Mouse (Mus musculus) stomach, postnatal 0 days (tissue): ENCODE data around the gene Per1. TPM values are rescaled to one million over a fixed set of nuclear protein-coding genes. Genes with fewer than 3 reads are reported as not detected.

Source experiments
- ATAC-seq: fragments of 200-750 bp; cut with Nextera tagmentation; 2 replicates; pipeline ENCODE4 v1.8.0; 2017; ENCODE audit not compliant: low FRiP score, low TSS enrichment
- DNase-seq: peaks from one replicate; pipeline ENCODE4 v3.0.0-alpha.2; 2016; ENCODE audit warnings: low spot score
- H3K27ac ChIP-seq: fragments of 300-500 bp; sonication (generic); replicated peaks from 2 replicates; pipeline ENCODE4 v1.5.1; 2014; ENCODE audit warnings: mild to moderate bottlenecking, control low read depth
- H3K27me3 ChIP-seq: fragments of 300-500 bp; sonication (generic); 2 replicates; pipeline ENCODE4 v1.6.1; 2014; ENCODE audit warnings: low read length; ENCODE audit not compliant: control insufficient read depth, insufficient read depth
- H3K36me3 ChIP-seq: fragments of 300-500 bp; sonication (generic); 2 replicates; pipeline ENCODE4 v1.6.1; 2014; ENCODE audit warnings: low read length, mixed read lengths; ENCODE audit not compliant: control insufficient read depth, insufficient read depth
- H3K4me1 ChIP-seq: fragments of 300-500 bp; sonication (generic); replicated peaks from 2 replicates; pipeline ENCODE4 v1.6.1; 2014; ENCODE audit warnings: antibody characterized with exemption; ENCODE audit not compliant: control insufficient read depth, insufficient read depth
- H3K4me2 ChIP-seq: fragments of 300-500 bp; sonication (generic); replicated peaks from 2 replicates; pipeline ENCODE4 v1.6.1; 2014; ENCODE audit warnings: low read depth, mild to moderate bottlenecking, control low read depth, moderate library complexity
- H3K4me3 ChIP-seq: fragments of 300-500 bp; sonication (generic); 2 replicates; pipeline ENCODE4 v1.5.1; 2014; ENCODE audit warnings: low read depth, low read length, control low read depth
- H3K9ac ChIP-seq: fragments of 300-500 bp; sonication (generic); 2 replicates; pipeline ENCODE4 v1.6.1; 2014; ENCODE audit warnings: mild to moderate bottlenecking, low read length, control low read depth, mixed read lengths
- H3K9me3 ChIP-seq: fragments of 300-500 bp; sonication (generic); 2 replicates; pipeline ENCODE4 v1.6.1; 2016; ENCODE audit warnings: low read length; ENCODE audit not compliant: control insufficient read depth
- CTCF ChIP-seq: IDR thresholded peaks from 2 replicates; pipeline ENCODE4 v1.5.1; 2016; ENCODE audit warnings: antibody characterized with exemption, low read depth, mild to moderate bottlenecking, moderate library complexity
- EP300 ChIP-seq: optimal IDR thresholded peaks from 2 replicates; pipeline ENCODE3; 2016; ENCODE audit warnings: antibody characterized with exemption
- WGBS: fragments of 180-500 bp; shearing (Covaris S2); extraction: QIAGEN DNeasy Blood & Tissue Kit; methylation state at CpG from one replicate; pipeline ENCODE4 v1.1.7; 2014; 5-methylcytosine and 5-hydroxymethylcytosine counted together
- polyA plus RNA-seq: library from polyadenylated mRNA; unstranded; fragments of >200 nt; fragmentation: Nextera tagmentation; extraction: Ambion mirVana; gene quantifications from 2 replicates; pipeline ENCODE4 v1.2.1, GENCODE M21; 2015

Gene Per1
- polyA plus RNA-seq, 1 experiment from 2014 or later, result 13.1 TPM

DNA sequence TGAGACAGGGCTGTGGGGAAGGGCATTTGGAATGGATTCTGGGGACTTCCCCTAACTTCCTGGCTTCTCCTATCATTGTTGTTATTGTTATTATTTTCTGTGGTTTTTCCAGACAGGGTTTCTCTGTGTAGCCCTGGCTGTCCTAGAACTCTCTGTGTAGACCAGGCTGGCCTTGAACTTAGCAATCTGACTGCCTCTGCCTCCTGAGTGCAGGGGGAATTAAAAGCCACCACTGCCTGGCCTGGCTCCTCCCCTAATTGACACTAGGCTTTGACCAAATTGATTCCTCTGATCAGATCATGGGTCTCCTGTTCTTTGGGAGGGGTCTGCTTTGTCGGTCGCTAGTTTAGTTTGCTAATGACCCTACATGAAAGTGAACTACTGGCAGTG, 31.7 kb downstream of the Per1 start:
- peak overlapping the region; percentile 65; the same call in 1 of the 2 replicates for H3K4me2 ChIP-seq
- ATAC-seq, result no peak
- no peaks in the 10 kb centered on the region for H3K36me3 ChIP-seq
- H3K4me3 ChIP-seq, result 0 out of 2 replicates have a peak overlapping the region, but pooled peaks have one; percentile 37
- DNase-seq, result no peak
- H3K27me3 ChIP-seq, result no peaks in the 10 kb centered on the region
- peak overlapping the region; percentile 74; the same call in 1 of the 2 replicates for H3K27ac ChIP-seq
- H3K4me1 ChIP-seq, result no peaks in the 10 kb centered on the region
- no peaks in the 10 kb centered on the region for H3K9me3 ChIP-seq
- TF ChIP-seq CTCF (no peak), EP300 (no peak)
- 0 out of 2 replicates have a peak overlapping the region, but pooled peaks have one; percentile 35 for H3K9ac ChIP-seq
- WGBS, result 67% methylated on average over 2 of the region's 2 CpGs

DNA sequence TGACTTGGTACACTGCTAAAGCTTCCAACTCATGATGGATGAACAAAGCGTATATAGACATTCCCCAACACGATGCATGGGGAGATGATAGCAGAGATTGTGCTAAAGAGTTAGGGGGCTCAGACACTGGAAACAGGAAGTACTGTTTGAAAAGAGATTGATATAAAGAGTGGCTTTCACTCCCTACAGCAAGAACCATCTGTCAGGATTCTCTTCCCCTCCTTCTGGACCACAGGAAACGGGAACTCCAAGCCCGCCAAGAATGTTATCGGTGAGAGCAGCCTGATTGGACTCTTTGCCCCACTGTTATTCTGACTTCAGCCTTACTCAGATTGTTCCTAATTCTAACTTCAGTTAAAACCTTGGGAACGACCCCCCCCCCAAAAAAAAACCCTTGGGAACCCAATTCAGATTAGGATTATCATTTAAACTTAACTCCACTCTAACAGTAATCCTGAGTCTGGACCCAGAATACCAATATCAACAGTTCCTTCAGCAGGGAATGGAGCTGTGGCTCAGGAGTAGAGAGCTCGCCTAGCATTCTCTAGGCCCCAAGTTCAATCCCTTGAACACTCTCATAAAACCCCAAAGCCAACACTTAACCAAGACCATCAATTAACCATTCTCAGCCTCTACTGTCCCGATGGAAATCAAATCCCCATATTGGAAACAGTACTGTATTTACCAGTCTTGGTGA, 33.6 kb downstream of the Per1 start:
- DNase-seq (no peak), ATAC-seq (no peak)
- TF ChIP-seq CTCF (no peak), EP300 (no peak)
- H3K27me3 ChIP-seq, result no peaks in the 10 kb centered on the region
- no peak overlapping the region for H3K9ac ChIP-seq
- H3K4me1 ChIP-seq, result no peaks in the 10 kb centered on the region
- H3K27ac ChIP-seq, result no peak overlapping the region
- H3K36me3 ChIP-seq, result no peaks in the 10 kb centered on the region
- H3K4me3 ChIP-seq, result no peak overlapping the region
- whole genome bisulfite sequencing, result 69% methylated on average over 8 of the region's 8 CpGs
- H3K4me2 ChIP-seq, result no peak overlapping the region
- H3K9me3 ChIP-seq, result no peaks in the 10 kb centered on the region

DNA sequence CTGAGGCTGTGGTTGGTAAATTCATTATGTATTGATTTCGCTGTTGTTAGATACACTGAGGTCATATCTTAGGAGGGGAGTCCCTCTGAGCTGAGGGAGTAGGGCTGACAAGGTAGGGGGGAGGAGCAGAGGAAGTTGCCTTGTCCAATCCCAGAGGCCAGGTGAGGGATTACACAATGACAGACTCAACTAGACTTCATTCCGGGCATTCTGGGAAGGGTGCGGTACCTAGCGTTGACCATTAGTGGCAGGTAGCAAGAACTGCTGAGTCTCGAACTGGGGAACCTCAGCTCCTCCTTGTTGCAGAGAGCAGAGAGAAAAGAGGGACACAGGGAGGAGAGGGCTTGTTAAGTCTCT, 38.5 kb downstream of the Per1 start:
- Histone ChIP-seq H3K9ac (peak overlapping the region; percentile 48), H3K27ac (peak overlapping the region; percentile 63; the same call in 1 of the 2 replicates), H3K4me3 (peak overlapping the region; percentile 45), H3K36me3 (no peaks in the 10 kb centered on the region), H3K27me3 (no peaks in the 10 kb centered on the region), H3K4me2 (peak overlapping the region; percentile 70; the same call in 1 of the 2 replicates), H3K4me1 (peaks cover 4% of the 10 kb centered on the region; the same call in 1 of the 2 replicates), H3K9me3 (no peaks in the 10 kb centered on the region)
- 31% methylated on average over 5 of the region's 5 CpGs for WGBS
- no peak for TF ChIP-seq EP300
- TF ChIP-seq CTCF, result no peak
- ATAC-seq, result peak; percentile 64
- DNase-seq, result peak; percentile 58

- peak overlapping the region; percentile 63 for H3K27ac ChIP-seq
- TF ChIP-seq EP300, result no peak
- TF ChIP-seq CTCF, result peak; percentile 77
- 3% methylated on average over 34 of the region's 34 CpGs for WGBS
These were observed 39.1 kb downstream of the Per1 start for GRCm38 (mm10) chr11:69133923-69134621.

GRCm38 (mm10) chr11:69134622-69134968, 39.6 kb downstream of the Per1 start:
- H3K36me3 ChIP-seq, result no peaks in the 10 kb centered on the region
- 27% methylated on average over 8 of the region's 8 CpGs for WGBS
- ATAC-seq (no peak), DNase-seq (no peak)
- H3K9me3 ChIP-seq, result no peaks in the 10 kb centered on the region
- H3K9ac ChIP-seq, result peak overlapping the region; percentile 48; the same call in 1 of the 2 replicates
- no peaks in the 10 kb centered on the region for H3K27me3 ChIP-seq
- peak overlapping the region; percentile 45 for H3K4me3 ChIP-seq
- H3K27ac ChIP-seq, result no peak overlapping the region
- peak overlapping the region; percentile 70 for H3K4me2 ChIP-seq
- TF ChIP-seq CTCF (no peak), EP300 (no peak)
- H3K4me1 ChIP-seq, result peaks cover 4% of the 10 kb centered on the region; the same call in 1 of the 2 replicates

More at GRCm38 (mm10) chr11:69133923-69134621, 39.1 kb downstream of the Per1 start:
- peak; percentile 82 for ATAC-seq
- Histone ChIP-seq H3K4me2 (peak overlapping the region; percentile 70), H3K27me3 (no peaks in the 10 kb centered on the region), H3K9me3 (no peaks in the 10 kb centered on the region), H3K4me3 (peak overlapping the region; percentile 45), H3K9ac (peak overlapping the region; percentile 48), H3K4me1 (peaks cover 4% of the 10 kb centered on the region; the same call in 1 of the 2 replicates), H3K36me3 (no peaks in the 10 kb centered on the region)
- DNase-seq, result peak; percentile 72

DNA sequence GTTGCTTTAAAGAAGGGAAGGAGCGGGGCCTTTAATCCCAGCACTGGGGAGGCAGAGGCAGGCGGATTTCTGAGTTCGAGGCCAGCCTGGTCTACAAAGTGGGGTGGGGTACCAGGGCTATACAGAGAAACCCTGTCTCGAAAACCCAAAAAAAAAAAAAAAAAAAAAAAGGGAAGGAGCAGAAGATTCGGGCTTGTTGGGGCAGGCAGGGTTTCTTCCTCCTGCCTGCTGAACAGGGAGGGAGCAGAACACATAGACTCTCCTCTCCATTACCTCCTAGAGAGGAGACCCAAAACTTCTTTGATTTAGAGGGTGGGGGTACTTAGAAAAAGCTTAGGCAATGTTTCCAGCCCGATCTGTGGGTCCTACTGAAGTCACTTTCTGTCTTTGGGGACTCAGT, 40.3 kb downstream of the Per1 start:
- Histone ChIP-seq H3K9me3 (no peaks in the 10 kb centered on the region), H3K4me3 (no peak overlapping the region), H3K9ac (no peak overlapping the region), H3K4me1 (peaks cover 4% of the 10 kb centered on the region; the same call in 1 of the 2 replicates), H3K27me3 (no peaks in the 10 kb centered on the region), H3K36me3 (no peaks in the 10 kb centered on the region), H3K4me2 (no peak overlapping the region), H3K27ac (no peak overlapping the region)
- TF ChIP-seq EP300, result no peak
- TF ChIP-seq CTCF, result no peak
- WGBS, result 85% methylated on average over 6 of the region's 6 CpGs
- DNase-seq (no peak), ATAC-seq (no peak)
